Mouse (Mus musculus) urinary bladder, postnatal 0 days (tissue): ENCODE results near the gene Notum. TPM values are rescaled to one million over a fixed set of nuclear protein-coding genes. Genes with fewer than 3 reads are reported as not detected.

Experiments
- microRNA-seq: library from miRNA; unstranded; fragments of <30 nt; microRNA quantifications from one replicate; pipeline ENCODE4, GENCODE M21; 2016
- polyA plus RNA-seq: library from polyadenylated mRNA; unstranded; fragments of >200 nt; fragmentation: Nextera tagmentation; extraction: Ambion mirVana; gene quantifications from 2 replicates; pipeline ENCODE4 v1.2.1, GENCODE M21; 2015

Gene Notum
- polyA plus RNA-seq: 2.6 and 4.4 TPM in 2 replicates

GRCm38 (mm10) chr11:120661076-120661460, at the start of gene Notum:
Gene Notum, minus strand, starts transcription at chr11:120661175.

GRCm38 (mm10) chr11:120672687-120673593, 12.0 kb upstream of the Notum start, which contains the start of gene Aspscr1:
Gene Aspscr1, plus strand, starts transcription at chr11:120672973.

DNA sequence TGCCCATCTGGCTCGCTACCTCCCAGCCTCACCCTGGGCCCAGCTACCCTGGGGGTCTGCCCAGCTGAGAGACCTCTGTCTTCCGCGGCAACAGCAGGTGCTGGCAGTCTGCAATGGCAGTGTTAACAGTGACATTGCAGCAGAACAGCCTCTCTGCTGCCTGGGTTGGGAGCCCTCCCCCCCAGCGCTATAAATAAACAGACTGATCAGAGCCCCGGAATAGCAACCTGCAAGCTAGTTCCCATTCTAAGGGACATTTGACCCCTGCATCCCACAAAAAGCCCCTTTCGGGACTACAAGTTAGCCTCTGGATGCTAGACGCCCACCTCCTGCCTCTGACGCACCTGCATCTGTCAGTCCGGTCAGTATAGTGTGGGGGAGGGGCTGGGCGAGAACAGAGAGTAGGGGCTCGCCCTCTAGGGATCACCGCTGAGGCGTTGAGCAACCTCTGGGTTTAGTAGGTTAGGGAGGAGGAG, 12.9 kb downstream of the Notum start, which contains the start of gene Myadml2:
TSS of gene Myadml2 (minus strand) at position 158 of the 476 bp plus-strand sequence.

DNA sequence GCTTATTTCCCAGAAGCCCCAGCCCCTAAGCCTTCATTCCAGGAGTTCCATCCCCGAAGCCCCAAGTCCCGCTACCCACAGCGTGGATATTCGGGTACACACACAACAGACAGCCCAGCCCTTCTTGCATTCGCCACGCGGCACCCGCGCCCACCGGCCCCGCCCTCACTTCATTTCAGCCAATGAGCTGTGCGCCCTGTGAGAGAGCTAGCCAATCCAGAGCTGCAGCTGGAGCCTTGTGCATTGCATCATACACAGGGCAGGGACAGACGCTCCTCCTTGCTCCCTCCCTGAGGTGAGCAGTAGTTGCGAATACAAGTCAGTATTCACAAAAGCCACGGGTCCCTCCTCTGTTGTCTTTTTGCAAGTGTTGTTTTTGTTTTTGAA, 17.4 kb downstream of the Notum start, which contains the start of gene Pycr1:
TSS of gene Pycr1 (minus strand) at position 169 of the 387 bp plus-strand sequence.

GRCm38 (mm10) chr11:120633520-120634343, 27.2 kb downstream of the Notum start, which contains the start of gene Mafg:
Gene Mafg, minus strand, starts transcription at chr11:120633600.

GRCm38 (mm10) chr11:120625152-120625775, 35.7 kb downstream of the Notum start, which contains the start of gene Sirt7:
Gene Sirt7, minus strand, starts transcription at chr11:120625240.

GRCm38 (mm10) chr11:120617519-120618112, 43.4 kb downstream of the Notum start, which contains the start of gene Pcyt2:
Gene Pcyt2, minus strand, starts transcription at chr11:120617936.

DNA sequence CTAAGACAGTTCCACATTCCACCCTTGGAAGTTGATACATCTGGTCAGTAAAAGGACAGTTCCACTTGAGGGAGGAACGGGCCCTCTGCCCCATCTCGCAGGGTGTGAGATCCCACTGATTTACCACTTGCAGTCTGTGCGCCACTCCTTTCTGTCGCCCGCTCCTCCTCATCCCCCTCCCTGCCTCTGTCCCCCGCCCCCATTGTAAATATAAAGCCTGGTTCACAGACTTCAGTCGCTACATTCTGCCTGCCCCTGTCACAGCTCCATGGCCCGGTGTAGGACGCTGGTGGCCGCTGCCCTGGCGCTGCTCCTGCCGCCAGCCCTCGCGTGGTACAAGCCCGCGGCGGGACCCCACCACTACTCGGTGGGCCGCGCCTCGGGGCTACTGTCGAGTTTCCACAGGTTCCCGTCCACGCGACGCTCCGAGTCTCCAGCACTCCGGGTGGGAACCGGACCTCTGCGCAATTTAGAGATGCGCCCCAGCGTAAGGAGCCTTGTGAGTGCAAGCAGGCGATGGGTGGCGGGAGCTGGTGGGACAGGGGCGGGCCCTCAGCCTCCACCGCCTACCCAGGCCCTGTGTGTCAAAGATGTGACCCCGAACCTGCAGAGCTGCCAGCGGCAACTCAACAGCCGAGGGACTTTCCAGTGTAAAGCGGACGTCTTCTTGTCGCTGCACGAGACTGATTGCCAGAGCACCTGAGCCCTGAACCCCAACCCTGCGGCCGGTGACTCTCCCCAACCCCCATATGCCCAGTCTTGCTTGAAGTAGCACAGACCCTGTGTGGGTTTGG, 52.5 kb downstream of the Notum start, which contains the start of gene Npb:
TSS of gene Npb (plus strand) at position 237 of the 794 bp plus-strand sequence.

Small RNA genes within 50 kb of the gene (microRNA-seq; reads per million reads assigned to microRNA genes)
- not detected for gene Mir6936

Other genes starting within 250 kb of the Notum start
- 16.9 and 18.8 TPM in 2 replicates for gene Nploc4, start 223.5 kb downstream of the Notum start, polyA plus RNA-seq
- not detected in 2 replicates for gene Tspan10, start 218.5 kb downstream of the Notum start, polyA plus RNA-seq
- not detected in 2 replicates for gene Pde6g, start 207.7 kb downstream of the Notum start, polyA plus RNA-seq
- 17.1 and 17.8 TPM in 2 replicates for gene Oxld1, start 203.1 kb downstream of the Notum start, polyA plus RNA-seq
- gene Ccdc137, start 203.1 kb downstream of the Notum start, polyA plus RNA-seq: 13.1 and 15.9 TPM in 2 replicates
- 29.6 and 31.2 TPM in 2 replicates for gene Arl16, start 193.6 kb downstream of the Notum start, polyA plus RNA-seq
- 91.2 and 100 TPM in 2 replicates for gene Mrpl12, start 176.6 kb downstream of the Notum start, polyA plus RNA-seq
- gene Slc25a10, start 169.3 kb downstream of the Notum start, polyA plus RNA-seq: 34.6 and 38.5 TPM in 2 replicates
- gene Gcgr, start 130.5 kb downstream of the Notum start, polyA plus RNA-seq: 0.93 and 0.97 TPM in 2 replicates
- gene Mcrip1, start 111.4 kb downstream of the Notum start, polyA plus RNA-seq: 157 and 172 TPM in 2 replicates
- not detected in 2 replicates for gene Ppp1r27, start 110.0 kb downstream of the Notum start, polyA plus RNA-seq
- gene P4hb, start 87.9 kb downstream of the Notum start, polyA plus RNA-seq: 515 and 546 TPM in 2 replicates
- 458 and 475 TPM in 2 replicates for gene Arhgdia, start 79.6 kb downstream of the Notum start, polyA plus RNA-seq
- 162 and 194 TPM in 2 replicates for gene Alyref, start 62.8 kb downstream of the Notum start, polyA plus RNA-seq
- gene Anapc11, start 62.8 kb downstream of the Notum start, polyA plus RNA-seq: 165 and 166 TPM in 2 replicates
- gene Npb, start 52.7 kb downstream of the Notum start, polyA plus RNA-seq: 0.43 and 1.1 TPM in 2 replicates
- 72.3 and 111 TPM in 2 replicates for gene Pcyt2, start 43.2 kb downstream of the Notum start, polyA plus RNA-seq
- gene Sirt7, start 35.9 kb downstream of the Notum start, polyA plus RNA-seq: 24.9 and 25.5 TPM in 2 replicates
- gene Mafg, start 27.6 kb downstream of the Notum start, polyA plus RNA-seq: 19.3 and 22.6 TPM in 2 replicates
- 22.5 and 33.3 TPM in 2 replicates for gene Pycr1, start 17.4 kb downstream of the Notum start, polyA plus RNA-seq
- gene Myadml2, start 13.0 kb downstream of the Notum start, polyA plus RNA-seq: 0.28 TPM in 1 of 2 replicates, not detected in the other
- gene Aspscr1, start 11.8 kb upstream of the Notum start, polyA plus RNA-seq: 72.0 and 79.9 TPM in 2 replicates
- 94.9 and 105 TPM in 2 replicates for gene Cenpx, start 52.6 kb upstream of the Notum start, polyA plus RNA-seq
- gene Lrrc45, start 52.8 kb upstream of the Notum start, polyA plus RNA-seq: 21.2 and 22.0 TPM in 2 replicates
- 10.7 and 14.6 TPM in 2 replicates for gene Rac3, start 60.3 kb upstream of the Notum start, polyA plus RNA-seq
- 31.5 and 35.7 TPM in 2 replicates for gene Dcxr, start 66.1 kb upstream of the Notum start, polyA plus RNA-seq
- 81.7 and 93.4 TPM in 2 replicates for gene Cbr2, start 70.9 kb upstream of the Notum start, polyA plus RNA-seq
- gene Hmga1b, start 101.6 kb upstream of the Notum start, polyA plus RNA-seq: 1.5 and 2.2 TPM in 2 replicates
- gene Rfng, start 123.0 kb upstream of the Notum start, polyA plus RNA-seq: 19.7 and 20.3 TPM in 2 replicates
- 118 and 123 TPM in 2 replicates for gene Gps1, start 123.1 kb upstream of the Notum start, polyA plus RNA-seq
- 38.1 and 41.2 TPM in 2 replicates for gene Dus1l, start 135.2 kb upstream of the Notum start, polyA plus RNA-seq
- 17.8 and 30.1 TPM in 2 replicates for gene Fasn, start 163.4 kb upstream of the Notum start, polyA plus RNA-seq